Mouse (Mus musculus): Measurements from ENCODE around the gene 4931414P19Rik. TPM values are rescaled to one million over a fixed set of nuclear protein-coding genes. Genes with fewer than 3 reads are reported as not detected.

Gene 4931414P19Rik
- polyA plus RNA-seq, 1 experiment from 2014 or later = 6.9 TPM

DNA sequence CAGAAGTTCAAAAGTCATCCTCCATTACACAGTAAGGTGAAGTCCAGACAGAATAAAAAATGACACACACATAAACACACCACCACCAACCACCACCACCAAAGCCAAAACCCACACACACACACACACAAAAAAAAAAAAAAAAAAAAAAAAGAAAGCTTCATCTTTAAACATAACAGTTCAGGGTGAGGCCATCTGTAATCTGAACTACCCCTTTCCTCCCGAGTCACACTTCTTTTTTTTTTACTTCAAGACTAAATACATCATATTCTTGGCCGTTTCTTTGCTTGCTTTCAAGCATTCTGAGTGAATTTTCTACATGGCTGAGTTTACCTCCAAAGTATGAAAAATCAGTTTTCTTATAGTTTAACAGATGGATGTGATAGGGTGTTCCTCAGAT lies 4.2 kb downstream of the 4931414P19Rik start:
- Histone ChIP-seq H3K27me3 (replicated peaks; ENCODE audit: control insufficient read depth, insufficient read depth, low read length) (no peaks in the 10 kb centered on the region), H3K36me3 (ENCODE audit: control insufficient read depth, insufficient read depth) (no peaks in the 10 kb centered on the region), H3K4me3 (replicated peaks; ENCODE audit: low read length) (no peak overlapping the region), H3K4me1 (replicated peaks; ENCODE audit: control insufficient read depth, insufficient read depth, low read length) (peaks cover 14% of the 10 kb centered on the region), H3K4me2 (ENCODE audit: low read length) (no peak overlapping the region), H3K9ac (replicated peaks; ENCODE audit: low read depth, low read length) (no peak overlapping the region), H3K27ac (ENCODE audit: low read length) (no peak overlapping the region), H3K9me3 (ENCODE audit: control insufficient read depth, low read length) (no peaks in the 10 kb centered on the region)
- no peak for ATAC-seq
- 85% methylated on average over 2 of the region's 2 CpGs for WGBS

GRCm38 (mm10) chr14:54597084-54597483 lies 8.7 kb downstream of the 4931414P19Rik start:
- 80% methylated on average over 7 of the region's 7 CpGs for WGBS

GRCm38 (mm10) chr14:54594631-54595414 lies 11.0 kb downstream of the 4931414P19Rik start:
- peak; percentile 54 for ATAC-seq

More at GRCm38 (mm10) chr14:54597084-54597483, 8.7 kb downstream of the 4931414P19Rik start:
- no peak overlapping the region for H3K4me2 ChIP-seq (ENCODE audit: low read length)
- no peaks in the 10 kb centered on the region for H3K9me3 ChIP-seq (ENCODE audit: control insufficient read depth, low read length)
- no peaks in the 10 kb centered on the region for H3K36me3 ChIP-seq (ENCODE audit: control insufficient read depth, insufficient read depth)
- no peak overlapping the region for H3K9ac ChIP-seq (replicated peaks; ENCODE audit: low read depth, low read length)
- no peak overlapping the region for H3K4me3 ChIP-seq (replicated peaks; ENCODE audit: low read length)
- H3K27me3 ChIP-seq (replicated peaks; ENCODE audit: control insufficient read depth, insufficient read depth, low read length) = no peaks in the 10 kb centered on the region
- H3K27ac ChIP-seq (ENCODE audit: low read length) = no peak overlapping the region
- H3K4me1 ChIP-seq (replicated peaks; ENCODE audit: control insufficient read depth, insufficient read depth, low read length) = peaks cover under 1% of the 10 kb centered on the region
- no peak for ATAC-seq

GRCm38 (mm10) chr14:54594055-54594454 lies 11.7 kb downstream of the 4931414P19Rik start:
- H3K27me3 ChIP-seq (replicated peaks; ENCODE audit: control insufficient read depth, insufficient read depth, low read length) = no peaks in the 10 kb centered on the region
- H3K36me3 ChIP-seq (ENCODE audit: control insufficient read depth, insufficient read depth) = no peaks in the 10 kb centered on the region
- WGBS = 85% methylated on average over 3 of the region's 3 CpGs
- no peaks in the 10 kb centered on the region for H3K9me3 ChIP-seq (ENCODE audit: control insufficient read depth, low read length)
- no peak for ATAC-seq
- H3K4me3 ChIP-seq (replicated peaks; ENCODE audit: low read length) = no peak overlapping the region
- H3K9ac ChIP-seq (replicated peaks; ENCODE audit: low read depth, low read length) = no peak overlapping the region
- H3K27ac ChIP-seq (ENCODE audit: low read length) = no peak overlapping the region
- H3K4me2 ChIP-seq (ENCODE audit: low read length) = no peak overlapping the region
- no peaks in the 10 kb centered on the region for H3K4me1 ChIP-seq (replicated peaks; ENCODE audit: control insufficient read depth, insufficient read depth, low read length)

More at GRCm38 (mm10) chr14:54594631-54595414, 11.0 kb downstream of the 4931414P19Rik start:
- no peaks in the 10 kb centered on the region for H3K36me3 ChIP-seq (ENCODE audit: control insufficient read depth, insufficient read depth)
- 0 out of 2 replicates have a peak overlapping the region, but pooled peaks have one; percentile 8 for H3K4me2 ChIP-seq (ENCODE audit: low read length)
- no peaks in the 10 kb centered on the region for H3K27me3 ChIP-seq (replicated peaks; ENCODE audit: control insufficient read depth, insufficient read depth, low read length)
- H3K9ac ChIP-seq (replicated peaks; ENCODE audit: low read depth, low read length) = no peak overlapping the region
- H3K4me3 ChIP-seq (replicated peaks; ENCODE audit: low read length) = no peak overlapping the region
- H3K27ac ChIP-seq (ENCODE audit: low read length) = peak overlapping the region; percentile 25; the same call in 1 of the 2 replicates
- 63% methylated on average over 28 of the region's 28 CpGs for WGBS
- no peaks in the 10 kb centered on the region for H3K9me3 ChIP-seq (ENCODE audit: control insufficient read depth, low read length)
- no peaks in the 10 kb centered on the region for H3K4me1 ChIP-seq (replicated peaks; ENCODE audit: control insufficient read depth, insufficient read depth, low read length)

DNA sequence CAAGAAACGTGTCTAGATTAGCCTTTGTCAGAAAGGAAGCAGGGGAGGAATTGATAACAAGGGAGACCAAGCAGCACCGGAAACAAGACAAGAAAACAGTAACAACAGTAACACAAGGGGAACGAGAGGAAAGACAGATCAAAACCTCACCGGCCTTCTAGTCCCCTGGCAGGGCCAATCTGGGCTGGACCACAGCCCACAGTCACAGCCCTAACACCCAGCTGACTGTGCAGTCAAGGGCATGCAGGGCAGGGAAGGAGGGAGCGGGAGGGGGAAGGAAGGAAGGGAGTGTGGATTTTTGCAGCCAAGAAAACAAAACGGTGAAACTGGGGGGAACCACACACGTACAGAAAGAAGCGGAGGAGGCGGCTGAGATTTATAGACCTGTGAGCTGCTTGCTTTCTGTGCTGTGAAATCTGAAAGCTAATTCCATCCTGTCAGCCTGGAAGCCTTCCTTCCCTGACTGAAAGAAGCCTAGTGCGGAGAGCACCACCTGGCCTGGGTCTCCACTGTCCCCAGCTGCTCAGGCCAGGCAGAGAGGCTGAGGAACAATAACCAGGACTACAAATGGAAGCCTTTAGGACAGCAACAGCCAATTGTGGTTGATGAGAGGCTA lies 13.4 kb downstream of the 4931414P19Rik start:
- H3K27ac ChIP-seq (ENCODE audit: low read length) = no peak overlapping the region
- no peak overlapping the region for H3K4me3 ChIP-seq (replicated peaks; ENCODE audit: low read length)
- WGBS = 54% methylated on average over 10 of the region's 10 CpGs
- no peak overlapping the region for H3K9ac ChIP-seq (replicated peaks; ENCODE audit: low read depth, low read length)
- H3K9me3 ChIP-seq (ENCODE audit: control insufficient read depth, low read length) = no peaks in the 10 kb centered on the region
- H3K4me1 ChIP-seq (replicated peaks; ENCODE audit: control insufficient read depth, insufficient read depth, low read length) = no peaks in the 10 kb centered on the region
- H3K27me3 ChIP-seq (replicated peaks; ENCODE audit: control insufficient read depth, insufficient read depth, low read length) = no peaks in the 10 kb centered on the region
- no peak overlapping the region for H3K4me2 ChIP-seq (ENCODE audit: low read length)
- H3K36me3 ChIP-seq (ENCODE audit: control insufficient read depth, insufficient read depth) = no peaks in the 10 kb centered on the region
- no peak for ATAC-seq

DNA sequence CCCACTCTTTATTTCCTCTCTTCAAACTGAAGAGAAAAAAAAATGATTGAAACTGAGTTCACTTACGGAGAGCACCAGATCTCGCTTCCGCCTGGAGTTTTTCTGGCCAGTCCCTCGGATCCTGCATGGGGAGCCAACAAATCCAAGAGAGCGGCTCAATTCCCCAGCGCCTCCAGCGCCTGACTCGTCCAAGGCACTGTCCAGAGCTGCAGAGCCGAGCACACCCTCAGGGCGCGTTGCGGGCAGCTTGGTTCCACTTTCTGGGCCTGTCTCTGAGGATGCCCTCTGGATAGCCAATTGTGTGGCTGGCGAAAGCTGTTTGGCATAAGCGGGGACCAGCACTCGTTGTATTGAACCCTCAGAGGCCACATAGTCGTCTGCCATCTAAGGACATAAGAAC lies 14.7 kb downstream of the 4931414P19Rik start:
- Histone ChIP-seq H3K4me1 (replicated peaks; ENCODE audit: control insufficient read depth, insufficient read depth, low read length) (no peaks in the 10 kb centered on the region), H3K9me3 (ENCODE audit: control insufficient read depth, low read length) (no peaks in the 10 kb centered on the region), H3K4me3 (replicated peaks; ENCODE audit: low read length) (no peak overlapping the region), H3K36me3 (ENCODE audit: control insufficient read depth, insufficient read depth) (no peaks in the 10 kb centered on the region), H3K4me2 (ENCODE audit: low read length) (no peak overlapping the region), H3K9ac (replicated peaks; ENCODE audit: low read depth, low read length) (no peak overlapping the region), H3K27ac (ENCODE audit: low read length) (no peak overlapping the region), H3K27me3 (replicated peaks; ENCODE audit: control insufficient read depth, insufficient read depth, low read length) (no peaks in the 10 kb centered on the region)
- no peak for ATAC-seq
- WGBS = 90% methylated on average over 16 of the region's 16 CpGs

- Histone ChIP-seq H3K9me3 (ENCODE audit: control insufficient read depth, low read length) (no peaks in the 10 kb centered on the region), H3K4me2 (ENCODE audit: low read length) (no peak overlapping the region), H3K27me3 (replicated peaks; ENCODE audit: control insufficient read depth, insufficient read depth, low read length) (no peaks in the 10 kb centered on the region), H3K36me3 (ENCODE audit: control insufficient read depth, insufficient read depth) (no peaks in the 10 kb centered on the region), H3K4me3 (replicated peaks; ENCODE audit: low read length) (no peak overlapping the region), H3K4me1 (replicated peaks; ENCODE audit: control insufficient read depth, insufficient read depth, low read length) (no peaks in the 10 kb centered on the region), H3K27ac (ENCODE audit: low read length) (no peak overlapping the region), H3K9ac (replicated peaks; ENCODE audit: low read depth, low read length) (no peak overlapping the region)
- 39% methylated on average over 7 of the region's 7 CpGs for WGBS
- ATAC-seq = 0 out of 2 replicates have a peak, but pooled peaks have one; percentile 38
Measured at GRCm38 (mm10) chr14:54583681-54584338, 22.0 kb downstream of the 4931414P19Rik start.

DNA sequence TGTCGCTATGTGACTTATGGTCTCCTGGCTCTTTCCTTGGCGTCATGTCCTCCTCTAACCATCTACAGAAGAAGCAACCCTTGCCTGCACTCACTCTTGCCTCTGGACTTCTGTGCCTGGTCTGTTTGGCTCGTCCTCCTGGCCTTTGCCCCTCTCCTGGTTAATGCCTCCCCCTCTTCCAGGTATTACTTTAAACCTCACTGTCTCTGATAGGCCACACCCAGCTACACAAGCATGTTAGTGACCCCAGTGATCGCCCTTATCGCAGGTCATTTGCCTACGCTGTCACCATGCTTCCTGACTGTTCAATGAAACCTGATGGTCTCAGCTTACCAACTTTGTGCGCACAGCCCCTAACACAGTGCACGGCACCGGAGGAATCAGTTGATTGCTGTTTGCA lies 23.3 kb downstream of the 4931414P19Rik start:
- Histone ChIP-seq H3K9me3 (ENCODE audit: control insufficient read depth, low read length) (no peaks in the 10 kb centered on the region), H3K9ac (replicated peaks; ENCODE audit: low read depth, low read length) (no peak overlapping the region), H3K27me3 (replicated peaks; ENCODE audit: control insufficient read depth, insufficient read depth, low read length) (no peaks in the 10 kb centered on the region), H3K4me2 (ENCODE audit: low read length) (no peak overlapping the region), H3K4me1 (replicated peaks; ENCODE audit: control insufficient read depth, insufficient read depth, low read length) (peaks cover 7% of the 10 kb centered on the region), H3K36me3 (ENCODE audit: control insufficient read depth, insufficient read depth) (no peaks in the 10 kb centered on the region), H3K27ac (ENCODE audit: low read length) (no peak overlapping the region), H3K4me3 (replicated peaks; ENCODE audit: low read length) (no peak overlapping the region)
- 90% methylated on average over 9 of the region's 9 CpGs for WGBS
- ATAC-seq = no peak

GRCm38 (mm10) chr14:54579638-54580037 lies 26.2 kb downstream of the 4931414P19Rik start:
- no peak for ATAC-seq
- no peak overlapping the region for H3K9ac ChIP-seq (replicated peaks; ENCODE audit: low read depth, low read length)

More at GRCm38 (mm10) chr14:54579638-54580037, 26.2 kb downstream of the 4931414P19Rik start:
- H3K27ac ChIP-seq (ENCODE audit: low read length) = no peak overlapping the region
- no peaks in the 10 kb centered on the region for H3K36me3 ChIP-seq (ENCODE audit: control insufficient read depth, insufficient read depth)
- 90% methylated on average over 7 of the region's 7 CpGs for WGBS
- H3K9me3 ChIP-seq (ENCODE audit: control insufficient read depth, low read length) = no peaks in the 10 kb centered on the region
- peaks cover 3% of the 10 kb centered on the region; the same call in 1 of the 2 replicates for H3K27me3 ChIP-seq (replicated peaks; ENCODE audit: control insufficient read depth, insufficient read depth, low read length)
- H3K4me3 ChIP-seq (replicated peaks; ENCODE audit: low read length) = no peak overlapping the region
- H3K4me1 ChIP-seq (replicated peaks; ENCODE audit: control insufficient read depth, insufficient read depth, low read length) = peaks cover 27% of the 10 kb centered on the region
- H3K4me2 ChIP-seq (ENCODE audit: low read length) = no peak overlapping the region
